Mouse (Mus musculus): ENCODE data around the gene Dolpp1. TPM values are rescaled to one million over a fixed set of nuclear protein-coding genes. Genes with fewer than 3 reads are reported as not detected.
A peak's percentile ranks its signal among the peaks of the same experiment; 100 is the strongest.

Dolpp1 gene
- total RNA-seq (2014; fragmentation: Nextera tagmentation), result 13.4 and 17.5 TPM in 2 replicates
- total RNA-seq (2017), result 19.1 and 29.6 TPM in 2 replicates

DNA sequence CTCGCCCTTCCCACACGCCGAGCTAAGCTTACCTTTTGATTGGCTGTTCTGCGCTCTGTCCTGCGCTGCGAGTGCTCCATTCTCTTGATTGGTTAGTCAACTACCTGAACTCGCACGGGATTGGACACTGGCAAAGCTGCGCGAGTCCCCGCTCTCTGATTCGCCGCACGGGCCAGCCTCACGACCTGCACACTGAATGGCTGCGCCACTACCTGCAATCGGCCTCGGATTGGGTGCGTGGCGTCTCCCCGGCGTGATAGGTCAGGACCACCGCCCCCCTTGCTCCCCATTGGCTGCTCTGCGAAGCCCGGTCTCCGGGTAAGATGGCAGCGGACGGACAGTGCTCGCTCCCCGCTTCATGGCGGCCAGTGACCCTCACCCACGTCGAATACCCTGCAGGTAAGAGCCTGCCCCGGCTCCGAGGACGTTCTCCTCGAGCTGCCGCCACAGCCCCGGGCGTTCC lies at the start of gene Dolpp1:
Gene Dolpp1 (plus strand): TSS at position 141 of the 463 bp plus-strand sequence.
- ATAC-seq (replicated peaks; ENCODE audit: poor library complexity, severe bottlenecking), result peak; percentile 93

DNA sequence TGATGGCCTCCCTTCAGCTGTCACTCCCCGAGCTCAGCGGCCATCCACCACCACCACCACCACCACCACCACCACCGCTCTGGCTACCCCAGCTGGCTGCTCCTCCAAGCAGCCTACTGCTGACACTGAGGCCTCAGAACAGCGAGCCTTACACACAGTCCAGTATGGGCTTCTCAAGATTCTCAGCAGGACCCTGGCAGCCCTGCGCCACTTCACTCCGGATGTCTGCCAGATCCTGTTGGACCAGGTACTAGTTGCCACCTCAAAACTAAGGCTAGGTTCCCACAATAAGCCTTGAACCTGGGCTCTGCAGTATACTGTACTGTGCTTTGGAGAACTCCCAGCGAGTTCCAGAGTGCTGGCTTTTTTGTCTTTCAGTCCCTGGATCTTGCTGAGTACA lies 49.5 kb upstream of the Dolpp1 start:
- ATAC-seq (replicated peaks; ENCODE audit: poor library complexity, severe bottlenecking), result no peak

DNA sequence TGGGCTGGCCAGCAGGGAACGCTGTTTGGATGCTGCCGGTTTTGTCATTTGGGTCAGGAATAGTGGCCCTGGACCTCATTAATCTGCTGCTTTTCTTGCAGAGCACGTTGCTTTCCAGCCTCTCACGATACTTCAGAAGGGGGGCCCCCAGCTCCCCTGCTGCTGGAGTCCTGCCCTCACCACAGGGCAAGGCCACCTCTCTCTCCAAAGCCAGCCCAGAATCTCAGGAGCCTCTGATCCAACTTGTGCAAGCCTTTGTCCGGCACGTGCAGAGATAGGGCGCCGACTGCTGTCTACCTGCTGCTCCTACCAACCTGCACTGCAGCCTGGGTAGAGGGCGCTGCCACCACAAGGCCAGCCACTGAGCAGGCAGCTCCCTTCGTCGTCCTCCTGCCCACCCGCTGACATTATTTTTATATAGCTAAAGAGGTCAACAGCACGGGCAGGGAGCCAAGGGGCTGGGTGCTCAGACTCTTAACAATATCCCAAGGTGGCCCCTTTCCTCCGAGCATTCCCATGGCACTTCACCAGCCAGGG lies 48.4 kb upstream of the Dolpp1 start:
- no peak for ATAC-seq (replicated peaks; ENCODE audit: poor library complexity, severe bottlenecking)

DNA sequence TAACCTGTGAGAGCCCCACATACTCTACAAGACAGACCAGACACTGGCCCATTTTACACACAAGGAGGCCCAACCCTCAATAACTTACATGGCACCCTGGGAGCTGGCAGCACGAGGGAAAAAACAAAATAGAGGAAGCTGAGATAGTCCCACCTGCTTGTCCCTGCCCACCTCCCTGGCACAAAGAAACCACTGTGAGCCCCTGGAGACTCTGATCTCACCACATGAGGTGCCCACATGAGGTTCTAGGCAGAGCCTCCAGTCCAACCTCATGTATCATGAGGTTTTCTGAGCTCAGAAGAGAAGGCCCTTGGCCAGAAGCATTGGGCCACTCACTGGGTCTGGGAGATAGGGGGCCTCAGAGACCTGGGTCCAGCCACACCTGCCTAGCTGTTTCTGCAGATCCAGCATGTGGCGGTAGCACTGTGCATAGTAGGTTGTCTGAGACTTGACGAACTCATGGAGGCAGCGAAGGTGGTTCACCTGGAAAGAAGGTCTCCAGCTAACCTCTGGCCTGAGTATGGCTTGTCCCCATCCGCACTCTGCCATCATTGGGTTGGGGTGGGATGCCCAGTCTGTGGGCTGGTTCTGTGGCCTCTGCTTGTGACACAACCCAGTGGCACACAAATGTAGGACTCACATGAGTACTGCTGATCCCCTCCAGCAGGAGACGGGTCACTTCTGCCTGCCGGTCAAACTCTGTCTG lies 45.9 kb upstream of the Dolpp1 start:
- no peak for ATAC-seq (replicated peaks; ENCODE audit: poor library complexity, severe bottlenecking)

DNA sequence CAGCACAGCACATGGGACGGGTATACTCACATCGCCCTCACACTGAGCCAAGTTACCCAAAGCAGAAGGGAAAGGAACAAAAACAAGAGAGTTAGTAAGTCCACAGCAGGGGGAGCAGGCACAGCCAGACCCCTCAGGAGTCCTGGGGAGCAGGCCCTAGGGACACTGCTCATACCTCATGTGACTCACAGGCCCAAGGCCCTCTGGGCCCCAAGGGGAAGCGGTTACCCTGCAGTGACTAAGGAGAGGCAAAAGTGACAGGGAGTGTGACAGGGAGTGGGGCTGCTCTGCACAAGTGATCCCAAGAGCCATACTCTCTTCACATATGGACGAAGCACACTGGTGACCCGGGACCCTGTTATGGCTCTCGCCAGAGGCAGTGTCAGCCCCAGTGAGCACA lies 42.9 kb upstream of the Dolpp1 start:
- ATAC-seq (replicated peaks; ENCODE audit: poor library complexity, severe bottlenecking), result no peak

DNA sequence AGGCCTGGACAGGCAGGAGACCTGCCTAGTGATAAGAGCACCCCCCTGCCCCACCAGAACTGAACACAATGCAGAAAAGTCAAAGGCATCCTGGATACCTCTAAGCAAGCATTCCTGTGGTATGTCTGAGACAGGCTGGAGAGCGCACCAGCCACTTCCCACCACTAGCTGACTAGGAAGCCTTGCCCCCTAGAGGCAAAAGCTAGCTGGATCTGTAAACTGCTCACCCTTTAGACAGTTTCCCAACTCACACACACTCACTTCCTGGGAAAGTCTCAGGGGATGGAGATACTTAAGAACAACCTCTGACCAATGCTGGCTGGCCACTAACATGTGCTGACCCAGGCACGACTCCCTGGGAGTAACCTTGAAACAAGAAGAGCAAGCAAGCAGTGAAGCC lies 40.9 kb upstream of the Dolpp1 start:
- peak; percentile 39 for ATAC-seq (replicated peaks; ENCODE audit: poor library complexity, severe bottlenecking)

DNA sequence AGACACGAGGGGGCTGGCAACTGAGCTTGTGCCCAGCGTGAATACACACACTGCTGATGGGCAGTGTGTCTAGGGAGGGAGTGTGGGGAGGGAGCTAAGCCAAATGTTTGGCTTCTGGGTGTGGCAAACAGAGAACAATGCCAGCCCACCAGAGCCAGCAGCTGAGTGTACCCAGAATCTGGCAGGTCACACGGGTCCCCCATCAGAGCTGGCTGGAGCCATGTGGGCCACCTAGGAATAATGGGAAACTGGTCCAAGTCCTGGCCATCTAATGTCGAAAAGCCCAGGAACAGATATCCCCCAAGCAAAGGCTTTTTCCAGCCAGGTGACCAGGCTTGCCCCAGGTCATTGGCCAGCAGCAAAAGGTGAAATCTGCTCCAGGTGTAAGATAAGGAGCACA lies 36.2 kb upstream of the Dolpp1 start:
- no peak for ATAC-seq (replicated peaks; ENCODE audit: poor library complexity, severe bottlenecking)

DNA sequence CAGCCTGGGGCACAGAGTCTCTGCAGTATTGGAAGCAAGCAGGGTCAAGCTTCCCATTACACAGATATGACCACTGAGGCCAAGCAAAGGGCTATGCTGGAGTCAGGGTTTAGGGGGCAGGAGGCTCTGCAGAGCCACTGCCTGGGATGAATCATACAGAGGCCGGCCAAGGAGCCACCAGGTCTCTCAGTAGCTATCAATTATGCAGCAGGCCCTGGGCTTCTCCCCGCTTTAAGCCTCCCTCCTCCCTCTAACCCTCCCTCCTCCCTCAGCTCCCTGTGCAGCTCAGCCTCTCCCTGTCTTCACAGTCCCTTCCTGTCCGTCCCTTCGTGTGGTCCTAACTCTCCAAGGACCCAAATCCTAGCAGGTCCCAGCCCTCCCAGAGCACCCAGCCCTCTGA lies 35.8 kb upstream of the Dolpp1 start:
- no peak for ATAC-seq (replicated peaks; ENCODE audit: poor library complexity, severe bottlenecking)

DNA sequence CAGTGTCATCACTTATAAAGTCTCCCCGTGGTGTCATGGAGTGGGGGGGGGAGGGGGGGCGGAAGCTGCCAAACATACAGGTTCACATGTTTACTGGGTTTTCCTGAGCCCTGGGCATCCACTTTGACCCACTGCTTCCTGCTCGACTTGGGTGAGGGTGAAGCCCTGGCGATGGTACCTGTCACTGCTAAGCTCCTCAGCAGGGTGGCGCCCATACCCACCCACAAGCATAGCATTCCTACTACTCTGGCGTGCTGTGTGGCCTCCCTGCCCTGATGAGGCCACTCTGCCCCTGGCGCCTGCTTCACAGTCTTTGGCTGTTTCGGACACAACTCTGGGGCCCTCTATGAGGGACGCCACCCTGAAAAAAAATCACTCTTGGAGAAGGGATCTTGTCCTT lies 35.1 kb upstream of the Dolpp1 start:
- no peak for ATAC-seq (replicated peaks; ENCODE audit: poor library complexity, severe bottlenecking)

DNA sequence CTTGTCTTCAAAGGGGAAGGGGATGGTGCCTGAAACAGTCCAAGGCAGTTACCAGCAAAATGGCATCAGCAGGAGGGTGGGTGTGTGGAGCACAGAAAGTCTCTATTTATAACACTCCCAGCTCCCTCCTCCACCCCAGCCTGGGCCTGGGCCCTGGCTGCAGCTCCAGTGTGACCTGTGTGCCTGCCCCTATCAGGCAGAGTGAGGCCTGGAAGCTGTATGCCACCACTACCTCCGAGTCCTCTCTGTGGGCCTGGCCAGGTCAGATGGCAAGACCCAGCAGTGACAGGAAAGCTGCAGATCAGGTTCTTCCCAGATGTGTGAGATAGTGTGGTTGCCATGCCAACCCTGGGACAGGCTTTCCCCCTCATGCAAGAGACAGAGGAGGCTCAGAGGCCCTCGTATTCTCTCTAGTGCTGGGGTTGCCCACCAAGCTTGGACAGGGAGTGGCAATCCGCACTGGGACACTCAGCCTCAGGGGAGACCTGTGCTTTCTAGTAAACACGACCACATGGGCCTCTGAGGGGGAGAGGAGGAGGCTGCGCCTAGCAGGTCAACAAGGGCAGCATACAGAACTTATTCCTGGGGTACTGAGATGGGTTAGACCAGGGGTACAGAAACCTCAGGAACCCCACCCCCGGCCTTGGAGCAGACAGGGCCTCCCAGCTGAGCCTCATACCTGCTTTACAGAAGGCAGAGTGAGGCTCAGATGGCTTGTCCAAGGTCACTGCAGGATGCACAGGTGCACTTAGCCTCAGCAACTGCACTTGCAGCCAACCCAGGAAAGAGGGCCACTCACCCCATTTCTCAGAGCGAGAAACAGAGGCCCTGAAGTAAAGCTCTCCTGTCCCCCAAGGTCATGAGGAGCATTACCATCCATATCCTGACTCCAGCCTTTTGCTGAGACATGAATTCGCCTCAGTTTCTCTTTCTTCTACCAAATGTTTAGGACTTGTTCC lies 34.2 kb upstream of the Dolpp1 start:
- no peak for ATAC-seq (replicated peaks; ENCODE audit: poor library complexity, severe bottlenecking)

DNA sequence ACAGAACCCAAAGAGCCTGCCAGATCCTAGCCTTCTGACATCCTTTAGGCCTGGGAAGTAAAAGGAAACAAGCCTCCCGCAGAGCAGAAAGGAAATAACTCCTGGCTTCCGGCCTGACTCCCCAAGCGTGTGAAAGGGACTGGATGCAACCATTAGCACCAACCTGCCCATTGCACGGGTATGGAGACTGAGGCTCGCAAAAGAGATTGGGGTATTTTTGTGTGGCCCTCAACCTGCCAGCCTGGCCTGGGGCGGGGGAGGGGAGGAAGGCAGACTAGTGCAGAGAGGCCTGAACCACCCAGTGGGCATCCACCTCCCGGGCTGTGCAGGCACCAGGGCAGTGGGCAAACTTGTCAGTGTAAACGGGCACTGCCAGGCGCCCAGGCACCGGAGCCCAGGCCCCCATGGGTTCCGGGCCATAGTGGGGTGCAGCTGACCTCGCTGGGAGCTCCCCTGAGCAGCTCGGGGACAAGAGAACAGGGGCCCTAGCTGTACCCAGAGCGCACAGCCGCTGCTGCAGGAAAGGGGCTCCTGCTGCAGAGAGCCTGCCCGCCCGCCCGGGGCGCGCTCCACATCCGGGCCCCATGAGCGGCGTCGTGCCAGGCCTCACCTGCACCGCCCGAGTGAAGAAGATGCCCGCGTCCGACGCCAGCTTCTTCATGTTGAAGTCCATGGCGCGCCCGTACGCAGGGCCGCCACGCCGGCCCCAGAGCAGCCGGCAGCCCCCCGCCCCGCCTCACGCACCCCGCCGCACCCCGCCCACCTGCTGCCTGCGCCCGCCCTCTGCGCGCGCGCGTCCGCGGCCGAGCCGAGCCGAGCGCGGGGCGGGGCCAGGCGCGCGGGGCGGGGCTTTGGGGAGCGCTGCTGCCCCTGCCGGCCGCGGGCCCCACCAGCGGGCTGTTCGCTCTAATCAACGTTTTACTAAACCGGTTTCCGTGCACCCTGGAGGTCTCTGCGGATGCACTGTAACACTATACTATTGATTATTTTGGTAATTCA lies 33.2 kb upstream of the Dolpp1 start, which contains the start of gene Sh3glb2:
Gene Sh3glb2 (minus strand): TSS at position 805 of the 999 bp plus-strand sequence.
- ATAC-seq (replicated peaks; ENCODE audit: poor library complexity, severe bottlenecking), result peak; percentile 49

DNA sequence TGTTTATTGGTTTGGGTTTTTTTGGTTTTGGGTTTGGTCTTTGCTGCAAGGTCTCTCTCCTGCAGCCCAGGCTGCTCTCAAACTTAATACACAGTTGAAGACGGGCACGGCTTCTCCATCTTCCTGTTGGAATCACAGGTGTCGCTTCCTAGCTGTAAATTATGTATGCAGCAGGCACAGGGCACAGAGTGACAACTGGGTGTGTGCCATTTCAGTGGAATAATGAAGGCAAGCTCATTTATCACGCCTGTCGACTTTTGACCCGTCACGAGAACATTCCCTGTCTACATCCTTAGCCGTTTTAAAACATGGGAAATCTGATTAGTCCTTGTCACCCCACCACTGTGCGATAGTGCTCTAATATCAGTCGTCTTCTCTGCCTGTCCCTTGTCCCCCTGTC lies 31.4 kb upstream of the Dolpp1 start:
- ATAC-seq (replicated peaks; ENCODE audit: poor library complexity, severe bottlenecking), result no peak

DNA sequence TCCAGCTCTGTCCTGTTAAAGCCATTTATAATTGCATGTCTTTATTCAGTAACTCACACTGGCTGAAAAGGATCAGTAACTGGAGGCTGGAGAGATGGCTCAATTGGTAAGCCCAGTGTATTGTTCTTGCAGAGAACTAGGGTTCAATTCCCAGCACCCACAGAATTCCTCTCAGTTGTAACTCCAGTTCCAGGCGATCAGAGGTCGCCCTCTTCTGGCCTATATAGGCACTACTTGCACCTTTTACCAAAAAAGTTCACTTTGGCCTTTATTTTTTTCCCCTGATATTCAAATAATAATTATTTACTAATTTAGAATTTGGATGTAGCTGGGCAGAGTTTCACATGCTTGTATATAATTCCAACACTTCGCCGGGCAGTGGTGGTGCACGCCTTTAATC lies 29.2 kb upstream of the Dolpp1 start:
- ATAC-seq (replicated peaks; ENCODE audit: poor library complexity, severe bottlenecking), result no peak

DNA sequence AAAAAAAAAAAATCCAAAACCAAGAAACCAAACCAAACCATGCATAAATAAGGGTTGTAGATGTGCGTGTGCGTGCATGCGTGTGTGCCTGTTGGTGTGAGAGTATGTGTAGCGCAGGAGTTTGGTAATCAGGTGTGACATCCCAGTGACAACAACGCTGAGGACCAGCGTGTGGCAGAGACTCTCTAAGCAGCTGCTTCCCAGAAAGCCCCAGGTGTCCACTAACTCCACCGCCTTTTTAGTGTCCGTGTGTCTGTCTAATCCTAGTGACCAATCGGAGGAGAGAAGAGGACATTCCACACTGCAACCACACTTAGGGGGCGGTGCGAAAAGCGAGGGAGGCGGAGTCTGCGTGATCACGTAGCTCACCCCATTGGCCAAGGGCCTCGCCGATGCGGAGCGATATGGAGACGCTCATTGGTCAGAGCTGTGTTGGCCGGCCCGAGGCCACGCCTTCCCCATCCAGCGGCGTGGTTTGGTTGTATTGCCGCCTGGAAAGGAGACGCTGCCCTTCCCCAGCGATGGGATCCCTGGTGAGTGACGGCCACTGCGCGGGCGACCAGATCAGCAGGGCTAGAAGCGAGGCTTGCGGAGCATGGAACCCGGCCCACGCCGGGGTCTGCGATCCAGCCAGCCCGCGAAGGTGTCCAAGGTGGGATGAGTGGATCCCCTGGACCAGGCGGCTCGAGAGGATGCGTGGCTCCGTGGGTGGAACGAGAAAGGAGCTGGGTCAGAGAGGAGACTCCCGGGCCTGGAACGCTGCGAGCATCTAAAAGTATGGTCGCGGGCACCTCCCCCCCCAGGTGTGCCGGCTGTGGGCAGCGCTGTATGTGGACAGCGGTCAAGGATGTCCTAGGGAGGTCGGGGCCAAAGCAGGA lies 28.0 kb upstream of the Dolpp1 start, which contains the start of gene Miga2:
Gene Miga2 (plus strand): TSS at position 461 of the 878 bp plus-strand sequence.
- ATAC-seq (replicated peaks; ENCODE audit: poor library complexity, severe bottlenecking), result peak; percentile 95

DNA sequence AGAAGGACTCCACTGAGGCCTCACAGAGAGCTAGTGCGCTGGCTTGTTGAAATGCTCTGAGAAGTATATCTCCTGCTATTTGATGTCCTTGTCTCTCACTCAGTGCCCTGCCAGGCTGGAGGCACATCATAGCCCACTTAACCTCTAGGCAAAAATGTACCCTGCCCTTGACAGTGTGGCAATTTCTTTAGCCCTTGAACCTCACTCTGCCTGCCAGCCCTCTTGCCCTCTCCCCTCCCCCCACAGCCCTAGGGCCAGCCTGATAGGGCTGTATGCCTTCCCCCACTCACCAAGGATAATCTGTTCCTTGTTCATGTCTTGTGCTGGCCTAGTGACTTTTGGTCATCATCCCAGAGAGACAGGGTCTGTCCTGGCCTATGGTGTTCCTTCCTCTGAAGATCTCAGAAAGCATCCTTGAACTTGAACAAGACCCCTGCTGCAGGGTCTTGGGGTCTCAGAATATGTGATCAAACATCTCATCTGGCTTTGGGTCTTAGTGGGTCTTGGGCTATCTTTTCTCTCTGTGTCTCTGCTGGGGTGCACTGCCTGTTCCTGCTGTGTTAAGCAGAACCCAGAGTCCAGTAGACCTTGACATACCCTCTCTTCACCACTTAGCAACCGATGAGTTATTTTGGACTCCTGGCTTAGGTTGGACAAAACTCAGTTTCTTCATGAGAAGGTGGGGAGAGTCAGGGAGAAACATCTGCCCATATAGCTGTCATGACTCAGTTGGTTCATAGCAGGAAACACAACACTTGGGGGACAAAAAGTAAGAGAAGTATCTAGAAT lies 26.6 kb upstream of the Dolpp1 start:
- ATAC-seq (replicated peaks; ENCODE audit: poor library complexity, severe bottlenecking), result no peak

DNA sequence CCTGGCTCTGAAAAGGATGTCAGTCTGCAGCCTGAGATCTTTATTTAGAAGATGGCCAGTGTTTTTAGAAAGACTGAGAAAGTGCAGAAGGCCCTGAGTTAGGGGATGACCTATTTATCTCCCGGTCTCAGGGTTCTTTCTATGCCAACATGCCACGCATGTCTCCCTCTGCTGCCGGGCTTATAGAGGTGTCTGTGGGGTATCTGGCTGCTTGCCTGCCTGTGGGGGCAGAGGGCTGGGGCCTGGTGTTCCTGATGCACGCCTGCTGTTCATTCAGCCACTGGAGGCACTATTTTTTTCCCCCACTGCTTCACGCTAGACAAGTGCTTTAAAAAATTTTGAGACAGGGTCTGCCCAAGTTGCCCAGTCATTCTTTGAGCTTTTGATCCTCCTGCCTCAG lies 25.9 kb upstream of the Dolpp1 start:
- no peak for ATAC-seq (replicated peaks; ENCODE audit: poor library complexity, severe bottlenecking)

DNA sequence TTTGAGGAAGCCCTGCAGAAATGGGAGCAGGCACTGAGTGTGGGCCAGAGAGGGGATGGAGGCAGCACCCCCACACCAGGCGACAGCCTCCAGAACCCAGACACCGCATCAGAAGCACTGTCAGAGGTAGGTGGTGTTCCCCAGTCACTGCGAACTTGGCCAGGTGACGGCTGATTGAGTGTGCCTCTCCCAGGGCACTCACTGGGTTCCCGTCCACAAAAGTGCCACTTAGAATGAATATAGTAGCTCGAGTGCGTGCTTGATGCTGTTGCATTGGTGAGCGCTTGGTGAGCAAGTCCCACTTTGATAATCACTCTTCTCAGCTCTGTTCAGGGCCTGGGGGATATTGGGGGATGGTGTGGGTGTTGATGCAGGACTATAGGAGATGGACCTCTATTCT lies 20.5 kb upstream of the Dolpp1 start:
- ATAC-seq (replicated peaks; ENCODE audit: poor library complexity, severe bottlenecking), result no peak

DNA sequence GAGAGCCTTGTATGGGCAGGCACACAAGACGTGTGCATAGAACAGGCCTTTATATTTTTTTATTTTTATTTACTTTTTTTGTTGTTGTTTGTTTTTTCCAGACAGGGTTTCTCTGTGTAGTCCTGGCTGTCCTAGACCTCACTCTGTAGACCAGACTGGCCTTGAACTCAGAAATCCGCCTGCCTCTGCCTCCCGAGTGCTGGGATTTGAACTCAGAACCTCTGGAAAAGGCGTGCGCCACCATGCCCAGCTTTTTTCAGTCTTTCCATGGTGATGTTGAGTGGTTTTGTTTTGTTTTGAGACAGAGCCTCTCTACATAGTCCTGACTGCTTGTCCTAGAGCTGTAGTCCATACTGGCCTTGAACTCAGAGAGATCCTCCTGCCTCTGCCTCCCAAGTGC lies 19.3 kb upstream of the Dolpp1 start:
- ATAC-seq (replicated peaks; ENCODE audit: poor library complexity, severe bottlenecking), result no peak

Measured in granulocyte monocyte progenitor cell, adult 5-6 weeks (primary cell).